Comparison of ENCODE assay signal across 31 mouse cellular contexts in genomic region chr17:88766857-88767256, GRCm38 (mm10). TPM values are rescaled to one million over a fixed set of nuclear protein-coding genes. Genes with fewer than 3 reads are reported as not detected.
DNase-seq lines count a peak whose midpoint lies in the region; ATAC-seq and TF ChIP-seq lines count a peak whose summit lies in the region.
"Had no signal": no experiment of that assay in that cellular context is flagged by ENCODE, and none has a peak within 500 bp of the region (broad histone marks: within the 10 kb centered on the region; RNA-seq: fewer than 3 reads in every experiment).

No protein-coding gene starts in this region.

- no peak for TF ChIP-seq EP300 in lung, postnatal 0 days (IDR thresholded peaks at IDR 0.05)
- TF ChIP-seq EP300 in stomach, postnatal 0 days (optimal IDR thresholded peaks at IDR 0.05), result no peak

- no peak overlapping the region for H3K4me2 ChIP-seq in intestine, embryonic 14.5 days (ENCODE audit: low read length)
- no peak overlapping the region for H3K4me2 ChIP-seq in intestine, embryonic 16.5 days (ENCODE audit: low read depth, low read length)
- H3K4me2 ChIP-seq in lung, postnatal 0 days (replicated peaks; ENCODE audit: low read depth, low read length), result no peak overlapping the region
- H3K4me2 ChIP-seq in stomach, postnatal 0 days (replicated peaks; ENCODE audit: low read depth), result no peak overlapping the region
- H3K4me2 ChIP-seq: heart, embryonic 15.5 days; hindbrain, embryonic 15.5 days; limb, embryonic 13.5 days; liver, embryonic 15.5 days; midbrain, embryonic 13.5 days; neural tube, embryonic 12.5 days had no signal

- no peaks in the 10 kb centered on the region for H3K36me3 ChIP-seq in intestine, embryonic 14.5 days (ENCODE audit: control insufficient read depth, insufficient read depth, low read length)
- no peaks in the 10 kb centered on the region for H3K36me3 ChIP-seq in intestine, embryonic 16.5 days (ENCODE audit: control insufficient read depth, insufficient read depth, low read length)
- no peaks in the 10 kb centered on the region for H3K36me3 ChIP-seq in lung, postnatal 0 days (ENCODE audit: insufficient read depth, low read length)
- H3K36me3 ChIP-seq in stomach, postnatal 0 days (ENCODE audit: control insufficient read depth, insufficient read depth, low read length), result no peaks in the 10 kb centered on the region
- H3K36me3 ChIP-seq: embryonic facial prominence, embryonic 10.5 days; forebrain, embryonic 10.5 days; heart, embryonic 15.5 days; hindbrain, embryonic 15.5 days; limb, embryonic 13.5 days; liver, embryonic 15.5 days; midbrain, embryonic 13.5 days; neural tube, embryonic 12.5 days had no signal

- 89% methylated on average over 6 of the region's 6 CpGs for WGBS in intestine, embryonic 14.5 days
- WGBS in intestine, embryonic 16.5 days, result 85% methylated on average over 6 of the region's 6 CpGs
- WGBS in lung, postnatal 0 days, result 83% methylated on average over 6 of the region's 6 CpGs
- 81% methylated on average over 6 of the region's 6 CpGs for WGBS in bone marrow, adult 2 months
- WGBS in stomach, postnatal 0 days, result 91% methylated on average over 6 of the region's 6 CpGs

- no peak for TF ChIP-seq POLR2A in bone marrow, adult 2 months (IDR thresholded peaks at IDR 0.05; ENCODE audit: borderline replicate concordance, control insufficient read depth, low read depth, low read length)

- peak; percentile 23; the same call in 1 of the 2 replicates for TF ChIP-seq CTCF in lung, postnatal 0 days (IDR thresholded peaks at IDR 0.05)
- peak; percentile 26; the same call in 1 of the 2 replicates for TF ChIP-seq CTCF in bone marrow, adult 2 months (IDR thresholded peaks at IDR 0.05; ENCODE audit: control insufficient read depth, insufficient read depth, low read length)
- peak; percentile 18; the same call in 1 of the 2 replicates for TF ChIP-seq CTCF in stomach, postnatal 0 days (IDR thresholded peaks at IDR 0.05; ENCODE audit: low read depth)

- H3K4me3 ChIP-seq in intestine, embryonic 14.5 days (ENCODE audit: low read depth, low read length), result no peak overlapping the region
- no peak overlapping the region for H3K4me3 ChIP-seq in intestine, embryonic 16.5 days (ENCODE audit: low read length)
- no peak overlapping the region for H3K4me3 ChIP-seq in lung, postnatal 0 days (ENCODE audit: low read depth, low read length)
- no peak overlapping the region for H3K4me3 ChIP-seq in bone marrow, adult 2 months (replicated peaks; ENCODE audit: control insufficient read depth, low read depth, low read length)
- H3K4me3 ChIP-seq in stomach, postnatal 0 days (ENCODE audit: low read depth, low read length), result no peak overlapping the region
- H3K4me3 ChIP-seq: embryonic facial prominence, embryonic 10.5 days; forebrain, embryonic 10.5 days; gastrocnemius, adult 2 months; heart, embryonic 15.5 days; hindbrain, embryonic 15.5 days; limb, embryonic 13.5 days; liver, embryonic 15.5 days; midbrain, embryonic 13.5 days; neural tube, embryonic 12.5 days had no signal

- no peaks in the 10 kb centered on the region for H3K27me3 ChIP-seq in intestine, embryonic 14.5 days (replicated peaks; ENCODE audit: control insufficient read depth, insufficient read depth, low read length)
- no peaks in the 10 kb centered on the region for H3K27me3 ChIP-seq in intestine, embryonic 16.5 days (replicated peaks; ENCODE audit: control insufficient read depth, insufficient read depth, low read length)
- H3K27me3 ChIP-seq in lung, postnatal 0 days (replicated peaks; ENCODE audit: insufficient read depth, low read length), result no peaks in the 10 kb centered on the region
- H3K27me3 ChIP-seq in stomach, postnatal 0 days (ENCODE audit: control insufficient read depth, insufficient read depth, low read length), result no peaks in the 10 kb centered on the region
- H3K27me3 ChIP-seq: heart, embryonic 15.5 days; hindbrain, embryonic 15.5 days; limb, embryonic 13.5 days; liver, embryonic 15.5 days; neural tube, embryonic 12.5 days; Patski had no signal

- ATAC-seq in intestine, embryonic 14.5 days (replicated peaks; ENCODE audit: low FRiP score, low TSS enrichment, low read depth), result no peak
- ATAC-seq in intestine, embryonic 16.5 days, result no peak
- no peak for ATAC-seq in lung, postnatal 0 days
- no peak for ATAC-seq in stomach, postnatal 0 days (ENCODE audit: low FRiP score, low TSS enrichment)
- ATAC-seq: midbrain, embryonic 13.5 days; Patski had no signal

- no peak overlapping the region for H3K9ac ChIP-seq in intestine, embryonic 14.5 days (ENCODE audit: low read length)
- no peak overlapping the region for H3K9ac ChIP-seq in intestine, embryonic 16.5 days (ENCODE audit: low read depth, low read length)
- H3K9ac ChIP-seq in lung, postnatal 0 days (replicated peaks; ENCODE audit: low read depth), result no peak overlapping the region
- H3K9ac ChIP-seq in stomach, postnatal 0 days (ENCODE audit: low read length), result no peak overlapping the region
- H3K9ac ChIP-seq: heart, embryonic 15.5 days; hindbrain, embryonic 15.5 days; limb, embryonic 13.5 days; liver, embryonic 15.5 days; midbrain, embryonic 13.5 days; neural tube, embryonic 12.5 days had no signal

- no peak overlapping the region for H3K27ac ChIP-seq in intestine, embryonic 14.5 days (ENCODE audit: low read depth)
- H3K27ac ChIP-seq in intestine, embryonic 16.5 days (ENCODE audit: low read length), result no peak overlapping the region
- H3K27ac ChIP-seq in lung, postnatal 0 days (ENCODE audit: low read length), result no peak overlapping the region
- no peak overlapping the region for H3K27ac ChIP-seq in bone marrow, adult 2 months (ENCODE audit: control insufficient read depth, insufficient read depth, low read depth, low read length, poor library complexity)
- no peak overlapping the region for H3K27ac ChIP-seq in stomach, postnatal 0 days (replicated peaks)
- H3K27ac ChIP-seq: embryonic facial prominence, embryonic 10.5 days; forebrain, embryonic 10.5 days; gastrocnemius, adult 2 months; heart, embryonic 15.5 days; hindbrain, embryonic 15.5 days; limb, embryonic 13.5 days; liver, embryonic 15.5 days; midbrain, embryonic 13.5 days; neural tube, embryonic 12.5 days had no signal

- intact Hi-C loops in left cerebral cortex, postnatal 4 days (cut with DNase I), result no loop called here

- peak; percentile 23 for DNase-seq in intestine, embryonic 14.5 days (ENCODE audit: low spot score)
- DNase-seq in lung, postnatal 0 days (ENCODE audit: low spot score), result no peak
- no peak for DNase-seq in lung, postnatal 4 days
- no peak for DNase-seq in stomach, postnatal 0 days (ENCODE audit: low spot score)
- DNase-seq in left cerebral cortex, postnatal 4 days, result no peak
- DNase-seq: adrenal gland, postnatal 36 days; cerebellum, adult 11-12 months; cerebellum, postnatal 10 days; gastrocnemius, adult 2 months; heart, postnatal 4 days; kidney, adult 8-10 months; kidney, postnatal 25 days; lung, postnatal 10 days; retina, postnatal 1 day; right cerebral cortex, postnatal 25 days; spleen, adult 18-20 months; thymus, postnatal 36 days had no signal

- no peaks in the 10 kb centered on the region for H3K4me1 ChIP-seq in intestine, embryonic 14.5 days (replicated peaks; ENCODE audit: control insufficient read depth, insufficient read depth, low read length)
- no peaks in the 10 kb centered on the region for H3K4me1 ChIP-seq in intestine, embryonic 16.5 days (ENCODE audit: control insufficient read depth, insufficient read depth, low read length)
- no peaks in the 10 kb centered on the region for H3K4me1 ChIP-seq in lung, postnatal 0 days (ENCODE audit: insufficient read depth, low read depth, low read length)
- H3K4me1 ChIP-seq in bone marrow, adult 2 months (ENCODE audit: control insufficient read depth, insufficient read depth, low read length), result no peaks in the 10 kb centered on the region
- no peaks in the 10 kb centered on the region for H3K4me1 ChIP-seq in stomach, postnatal 0 days (replicated peaks; ENCODE audit: control insufficient read depth, insufficient read depth)
- H3K4me1 ChIP-seq: heart, embryonic 15.5 days; liver, embryonic 15.5 days had no signal

- no peaks in the 10 kb centered on the region for H3K9me3 ChIP-seq in intestine, embryonic 14.5 days (ENCODE audit: control insufficient read depth, low read length)
- no peaks in the 10 kb centered on the region for H3K9me3 ChIP-seq in intestine, embryonic 16.5 days (ENCODE audit: control insufficient read depth, low read length)
- H3K9me3 ChIP-seq in lung, postnatal 0 days (ENCODE audit: low read length), result no peaks in the 10 kb centered on the region
- H3K9me3 ChIP-seq in stomach, postnatal 0 days (ENCODE audit: control insufficient read depth, low read length), result no peaks in the 10 kb centered on the region
- H3K9me3 ChIP-seq: heart, embryonic 15.5 days; hindbrain, embryonic 15.5 days; limb, embryonic 13.5 days; liver, embryonic 15.5 days; midbrain, embryonic 13.5 days; neural tube, embryonic 12.5 days had no signal

RNA-seq across cellular contexts. Expression of gene Lhcgr, which starts 24.9 kb away (rescaled TPM):
- polyA plus RNA-seq in intestine, embryonic 14.5 days (2014; fragmentation: Nextera tagmentation; extraction: Ambion mirVana), result 0.11 and 0.30 TPM in 2 replicates
- polyA plus RNA-seq in intestine, embryonic 16.5 days (2015; fragmentation: Nextera tagmentation; extraction: Ambion mirVana), result 0.10 TPM in 1 of 2 replicates, not detected in the other
- 0.13 and 0.19 TPM in 2 replicates for polyA plus RNA-seq in lung, postnatal 0 days (2015; fragmentation: Nextera tagmentation; extraction: Ambion mirVana)
- not detected in 2 replicates for polyA plus RNA-seq in bone marrow, adult 2 months (2011; ENCODE audit: insufficient read depth, insufficient read length, low replicate concordance, missing spikeins)
- polyA plus RNA-seq in stomach, postnatal 0 days (2015; fragmentation: Nextera tagmentation; extraction: Ambion mirVana), result 0.02 TPM in 1 of 2 replicates, not detected in the other
- total RNA-seq in left cerebral cortex, postnatal 4 days (2021), result under 1 TPM; 0.46 to 0.93 TPM
- total RNA-seq: adrenal gland, postnatal 36 days; ES-E14; gastrocnemius, adult 2 months; heart, postnatal 4 days; megakaryocyte, adult 5-6 weeks had no signal
- polyA plus RNA-seq: C2C12; embryonic facial prominence, embryonic 10.5 days; forebrain, embryonic 10.5 days; heart, embryonic 15.5 days; liver, embryonic 15.5 days; Patski had no signal
